34 mouse cellular contexts compared by ENCODE assay signal in genomic region chr16:44163831-44164230, GRCm38 (mm10).
"Had no signal": no experiment of that assay in that cellular context is flagged by ENCODE, and none has a peak within 500 bp of the region (broad histone marks: within the 10 kb centered on the region; RNA-seq: fewer than 3 reads in every experiment).

No protein-coding gene starts in this region.

- H3K4me1 ChIP-seq: heart, embryonic 10.5 days; heart, embryonic 12.5 days; heart, embryonic 13.5 days; heart, embryonic 15.5 days; hindbrain, embryonic 10.5 days; hindbrain, embryonic 12.5 days; hindbrain, embryonic 13.5 days; hindbrain, embryonic 15.5 days; intestine, embryonic 15.5 days; kidney, embryonic 15.5 days had no signal

- DNase-seq: heart, postnatal 10 days; heart, postnatal 14 days; heart, postnatal 36 days; heart, postnatal 4 days; kidney, adult 11 months; kidney, adult 18-20 months; kidney, adult 2 months; kidney, adult 8-10 months; kidney, adult 9 months; kidney, postnatal 10 days; kidney, postnatal 14 days; kidney, postnatal 36 days; kidney, postnatal 4 days; layer of hippocampus, adult 9-11 months; layer of hippocampus, postnatal 36 days had no signal

- H3K27me3 ChIP-seq: heart, embryonic 12.5 days; heart, embryonic 13.5 days; heart, embryonic 15.5 days; hindbrain, embryonic 12.5 days; hindbrain, embryonic 13.5 days; hindbrain, embryonic 15.5 days; intestine, embryonic 15.5 days; kidney, embryonic 15.5 days had no signal

- ATAC-seq: hindbrain, embryonic 16.5 days; hindbrain, postnatal 0 days; inflammation-experienced regulatory T-cells, adult 6 months; intestine, embryonic 15.5 days; intestine, embryonic 16.5 days; intestine, postnatal 0 days had no signal

- H3K36me3 ChIP-seq: intestine, embryonic 15.5 days had no signal

- H3K9me3 ChIP-seq: heart, embryonic 10.5 days; heart, embryonic 12.5 days; heart, embryonic 13.5 days; heart, embryonic 15.5 days; hindbrain, embryonic 10.5 days; hindbrain, embryonic 12.5 days; hindbrain, embryonic 13.5 days; hindbrain, embryonic 15.5 days; intestine, embryonic 15.5 days; kidney, embryonic 15.5 days had no signal

- H3K4me2 ChIP-seq: heart, embryonic 11.5 days; heart, embryonic 12.5 days; heart, embryonic 13.5 days; heart, embryonic 15.5 days; hindbrain, embryonic 12.5 days; hindbrain, embryonic 13.5 days; hindbrain, embryonic 14.5 days; hindbrain, embryonic 15.5 days; intestine, embryonic 15.5 days; kidney, embryonic 15.5 days had no signal

- H3K27ac ChIP-seq: heart, embryonic 10.5 days; heart, embryonic 13.5 days; heart, embryonic 15.5 days; hindbrain, embryonic 10.5 days; hindbrain, embryonic 12.5 days; hindbrain, embryonic 13.5 days; hindbrain, embryonic 14.5 days; hindbrain, embryonic 15.5 days; hindbrain, postnatal 0 days; intestine, embryonic 15.5 days; kidney, embryonic 15.5 days; kidney, postnatal 0 days; layer of hippocampus, adult 2 months had no signal

- H3K9ac ChIP-seq: heart, embryonic 12.5 days; heart, embryonic 13.5 days; heart, embryonic 15.5 days; hindbrain, embryonic 12.5 days; hindbrain, embryonic 13.5 days; hindbrain, embryonic 14.5 days; hindbrain, embryonic 15.5 days; intestine, embryonic 15.5 days; kidney, embryonic 15.5 days had no signal

- H3K4me3 ChIP-seq: heart, embryonic 10.5 days; heart, embryonic 12.5 days; heart, embryonic 13.5 days; heart, embryonic 15.5 days; hindbrain, embryonic 10.5 days; hindbrain, embryonic 12.5 days; hindbrain, embryonic 13.5 days; hindbrain, embryonic 15.5 days; intestine, embryonic 15.5 days; kidney, embryonic 15.5 days; layer of hippocampus, adult 2 months had no signal
